Mouse (Mus musculus) intestine, embryonic 15.5 days (tissue): Measurements from ENCODE around the gene Cyp2d22. TPM values are rescaled to one million over a fixed set of nuclear protein-coding genes. Genes with fewer than 3 reads are reported as not detected.
A peak's percentile ranks its signal among the peaks of the same experiment; 100 is the strongest.

Experiments
- ATAC-seq: fragments of 200-750 bp; cut with Nextera tagmentation; 2 replicates; pipeline ENCODE4 v1.8.0; 2017; ENCODE audit warnings: moderate TSS enrichment, moderate library complexity
- H3K27ac ChIP-seq: fragments of 300-500 bp; sonication (generic); 2 replicates; pipeline ENCODE4 v1.5.1; 2015; ENCODE audit warnings: mild to moderate bottlenecking, inconsistent platforms
- H3K27me3 ChIP-seq: fragments of 300-500 bp; sonication (generic); replicated peaks from 2 replicates; pipeline ENCODE4 v1.6.1; 2015; ENCODE audit warnings: inconsistent platforms
- H3K36me3 ChIP-seq: fragments of 300-500 bp; sonication (generic); 2 replicates; pipeline ENCODE4 v1.6.1; 2015; ENCODE audit warnings: inconsistent platforms
- H3K4me1 ChIP-seq: fragments of 300-500 bp; sonication (generic); replicated peaks from 2 replicates; pipeline ENCODE4 v1.6.1; 2015; ENCODE audit warnings: inconsistent platforms
- H3K4me2 ChIP-seq: fragments of 300-500 bp; sonication (generic); replicated peaks from 2 replicates; pipeline ENCODE4 v1.6.1; 2015; ENCODE audit warnings: mild to moderate bottlenecking, inconsistent platforms
- H3K4me3 ChIP-seq: fragments of 300-500 bp; sonication (generic); replicated peaks from 2 replicates; pipeline ENCODE4 v1.5.1; 2015; ENCODE audit warnings: inconsistent platforms
- H3K9ac ChIP-seq: fragments of 300-500 bp; sonication (generic); 2 replicates; pipeline ENCODE4 v1.6.1; 2015; ENCODE audit warnings: inconsistent platforms
- H3K9me3 ChIP-seq: fragments of 300-500 bp; sonication (generic); 2 replicates; pipeline ENCODE4 v1.6.1; 2016; ENCODE audit warnings: inconsistent platforms
- WGBS: fragments of 180-500 bp; shearing (Covaris S2); methylation state at CpG from one replicate; pipeline ENCODE4 v1.1.7; 2015; 5-methylcytosine and 5-hydroxymethylcytosine counted together
- polyA plus RNA-seq: library from polyadenylated mRNA; unstranded; fragments of >200 nt; fragmentation: Nextera tagmentation; extraction: Ambion mirVana; gene quantifications from 2 replicates; pipeline ENCODE4 v1.2.1, GENCODE M21; 2015

The Cyp2d22 gene
- polyA plus RNA-seq, 1 experiment from 2014 or later = 9.0 TPM

GRCm38 (mm10) chr15:82353078-82353744 lies 26.8 kb downstream of the Cyp2d22 start:
- Histone ChIP-seq H3K27me3 (no peaks in the 10 kb centered on the region), H3K4me1 (peaks cover 24% of the 10 kb centered on the region; the same call in 1 of the 2 replicates), H3K4me2 (peak overlapping the region; percentile 75), H3K9ac (peak overlapping the region; percentile 97), H3K36me3 (peaks cover 26% of the 10 kb centered on the region), H3K27ac (peak overlapping the region; percentile 75), H3K9me3 (no peaks in the 10 kb centered on the region), H3K4me3 (peak overlapping the region; percentile 80)
- ATAC-seq = no peak
- 18% methylated on average over 14 of the region's 14 CpGs for WGBS

- peak overlapping the region; percentile 75; the same call in 1 of the 2 replicates for H3K4me2 ChIP-seq
Measured at GRCm38 (mm10) chr15:82351480-82351879, 28.6 kb downstream of the Cyp2d22 start.

GRCm38 (mm10) chr15:82350349-82350748 lies 29.7 kb downstream of the Cyp2d22 start:
- Histone ChIP-seq H3K27ac (0 out of 2 replicates have a peak overlapping the region, but pooled peaks have one; percentile 6), H3K9me3 (no peaks in the 10 kb centered on the region), H3K4me3 (no peak overlapping the region), H3K4me1 (peaks cover 37% of the 10 kb centered on the region), H3K27me3 (no peaks in the 10 kb centered on the region), H3K4me2 (0 out of 2 replicates have a peak overlapping the region, but pooled peaks have one; percentile 7), H3K9ac (no peak overlapping the region), H3K36me3 (peaks cover 31% of the 10 kb centered on the region)
- WGBS = 63% methylated on average over 4 of the region's 4 CpGs
- ATAC-seq = no peak

More at GRCm38 (mm10) chr15:82351480-82351879, 28.6 kb downstream of the Cyp2d22 start:
- peaks cover 37% of the 10 kb centered on the region for H3K4me1 ChIP-seq
- peaks cover 31% of the 10 kb centered on the region for H3K36me3 ChIP-seq
- 63% methylated on average over 3 of the region's 3 CpGs for WGBS
- H3K27ac ChIP-seq = 0 out of 2 replicates have a peak overlapping the region, but pooled peaks have one; percentile 25
- H3K9ac ChIP-seq = no peak overlapping the region
- no peaks in the 10 kb centered on the region for H3K9me3 ChIP-seq
- ATAC-seq = peak; percentile 15; the same call in 1 of the 2 replicates
- H3K27me3 ChIP-seq = no peaks in the 10 kb centered on the region
- no peak overlapping the region for H3K4me3 ChIP-seq

- H3K9ac ChIP-seq = no peak overlapping the region
- peaks cover 34% of the 10 kb centered on the region for H3K4me1 ChIP-seq
- H3K9me3 ChIP-seq = no peaks in the 10 kb centered on the region
- H3K4me2 ChIP-seq = no peak overlapping the region
- H3K27me3 ChIP-seq = no peaks in the 10 kb centered on the region
- ATAC-seq = no peak
- 73% methylated on average over 2 of the region's 2 CpGs for WGBS
- H3K4me3 ChIP-seq = no peak overlapping the region
- no peak overlapping the region for H3K27ac ChIP-seq
- peaks cover 31% of the 10 kb centered on the region for H3K36me3 ChIP-seq
Measured at GRCm38 (mm10) chr15:82348999-82349341, 31.1 kb downstream of the Cyp2d22 start.

GRCm38 (mm10) chr15:82348258-82348998 lies 31.6 kb downstream of the Cyp2d22 start:
- peaks cover 31% of the 10 kb centered on the region for H3K36me3 ChIP-seq
- H3K4me1 ChIP-seq = peaks cover 38% of the 10 kb centered on the region
- 82% methylated on average over 8 of the region's 8 CpGs for WGBS
- no peak overlapping the region for H3K27ac ChIP-seq
- ATAC-seq = no peak
- H3K4me3 ChIP-seq = no peak overlapping the region
- H3K9me3 ChIP-seq = no peaks in the 10 kb centered on the region
- H3K27me3 ChIP-seq = no peaks in the 10 kb centered on the region
- no peak overlapping the region for H3K4me2 ChIP-seq
- no peak overlapping the region for H3K9ac ChIP-seq

- no peaks in the 10 kb centered on the region for H3K27me3 ChIP-seq
- no peak overlapping the region; the same call in 1 of the 2 replicates for H3K4me2 ChIP-seq
- ATAC-seq = no peak
- peaks cover 33% of the 10 kb centered on the region for H3K4me1 ChIP-seq
- H3K36me3 ChIP-seq = peaks cover 31% of the 10 kb centered on the region
- H3K27ac ChIP-seq = no peak overlapping the region
- H3K4me3 ChIP-seq = no peak overlapping the region
- no peak overlapping the region for H3K9ac ChIP-seq
- 94% methylated on average over 12 of the region's 12 CpGs for WGBS
- H3K9me3 ChIP-seq = no peaks in the 10 kb centered on the region
Measured at GRCm38 (mm10) chr15:82347852-82348251, 32.2 kb downstream of the Cyp2d22 start.

- peak overlapping the region; percentile 88 for H3K27ac ChIP-seq
- 75% methylated on average over 4 of the region's 4 CpGs for WGBS
- peaks cover 31% of the 10 kb centered on the region for H3K36me3 ChIP-seq
- peaks cover 29% of the 10 kb centered on the region for H3K4me1 ChIP-seq
- peak overlapping the region; percentile 77 for H3K9ac ChIP-seq
- peak overlapping the region; percentile 66 for H3K4me2 ChIP-seq
- no peaks in the 10 kb centered on the region for H3K27me3 ChIP-seq
- ATAC-seq = no peak
- H3K9me3 ChIP-seq = no peaks in the 10 kb centered on the region
- H3K4me3 ChIP-seq = peak overlapping the region; percentile 74
Measured at GRCm38 (mm10) chr15:82347303-82347676, 32.8 kb downstream of the Cyp2d22 start.

GRCm38 (mm10) chr15:82346580-82347302 lies 33.3 kb downstream of the Cyp2d22 start:
- H3K9ac ChIP-seq = peak overlapping the region; percentile 77
- peaks cover 31% of the 10 kb centered on the region for H3K36me3 ChIP-seq
- peak overlapping the region; percentile 74 for H3K4me3 ChIP-seq
- peak overlapping the region; percentile 66 for H3K4me2 ChIP-seq
- no peaks in the 10 kb centered on the region for H3K27me3 ChIP-seq
- peaks cover 31% of the 10 kb centered on the region for H3K4me1 ChIP-seq
- no peak for ATAC-seq
- no peaks in the 10 kb centered on the region for H3K9me3 ChIP-seq
- peak overlapping the region; percentile 88 for H3K27ac ChIP-seq
- WGBS = 45% methylated on average over 14 of the region's 14 CpGs

- Histone ChIP-seq H3K4me3 (peak overlapping the region; percentile 74), H3K4me2 (peak overlapping the region; percentile 66), H3K36me3 (peaks cover 29% of the 10 kb centered on the region), H3K9me3 (no peaks in the 10 kb centered on the region), H3K27me3 (no peaks in the 10 kb centered on the region), H3K9ac (peak overlapping the region; percentile 77), H3K4me1 (peaks cover 37% of the 10 kb centered on the region), H3K27ac (peak overlapping the region; percentile 88)
- ATAC-seq = peak; percentile 97
- WGBS = under 1% methylated on average over 51 of the region's 51 CpGs
Measured at GRCm38 (mm10) chr15:82345820-82346470, 34.1 kb downstream of the Cyp2d22 start.

GRCm38 (mm10) chr15:82344971-82345370 lies 35.1 kb downstream of the Cyp2d22 start:
- Histone ChIP-seq H3K27me3 (no peaks in the 10 kb centered on the region), H3K4me3 (no peak overlapping the region), H3K9ac (no peak overlapping the region), H3K4me2 (no peak overlapping the region), H3K9me3 (no peaks in the 10 kb centered on the region), H3K27ac (no peak overlapping the region), H3K4me1 (peaks cover 47% of the 10 kb centered on the region), H3K36me3 (peaks cover 20% of the 10 kb centered on the region)
- WGBS = 78% methylated on average over 6 of the region's 6 CpGs
- no peak for ATAC-seq

- no peak overlapping the region for H3K4me3 ChIP-seq
- 88% methylated on average over 27 of the region's 27 CpGs for WGBS
- no peak overlapping the region for H3K9ac ChIP-seq
- peaks cover 42% of the 10 kb centered on the region for H3K4me1 ChIP-seq
- no peak for ATAC-seq
- H3K9me3 ChIP-seq = no peaks in the 10 kb centered on the region
- no peak overlapping the region for H3K4me2 ChIP-seq
- no peaks in the 10 kb centered on the region for H3K27me3 ChIP-seq
- H3K27ac ChIP-seq = no peak overlapping the region
- H3K36me3 ChIP-seq = peaks cover 9% of the 10 kb centered on the region
Measured at GRCm38 (mm10) chr15:82343368-82344287, 36.4 kb downstream of the Cyp2d22 start.
